Comparison of ENCODE assay signal across 7 mouse cellular contexts in genomic region chr10:88146187-88146586, GRCm38 (mm10). TPM values are rescaled to one million over a fixed set of nuclear protein-coding genes. Genes with fewer than 3 reads are reported as not detected.
DNase-seq lines count a peak whose midpoint lies in the region; ATAC-seq and TF ChIP-seq lines count a peak whose summit lies in the region.

No protein-coding gene starts in this region.

- intact Hi-C loops in left cerebral cortex, postnatal 25 days (cut with DNase I), result no loop called here

- DNase-seq in lung, postnatal 25 days (ENCODE audit: low spot score), result no peak
- no peak for DNase-seq in left cerebral cortex, postnatal 25 days (ENCODE audit: low spot score in 2 of 2)

- peak overlapping the region; percentile 88 for H3K9ac ChIP-seq in lung, embryonic 16.5 days (ENCODE audit: low read length)
- peak overlapping the region; percentile 80 for H3K9ac ChIP-seq in limb, embryonic 12.5 days (replicated peaks)

- no peak for TF ChIP-seq POLR2A in embryonic fibroblast, embryonic 13.5 days (IDR thresholded peaks at IDR 0.05; ENCODE audit: low read depth, low read length)
- no peak for TF ChIP-seq POLR2A in small intestine, adult 2 months (IDR thresholded peaks at IDR 0.05; ENCODE audit: low read depth, low read length)

- ATAC-seq in lung, embryonic 16.5 days (ENCODE audit: low read depth), result 0 out of 2 replicates have a peak, but pooled peaks have one; percentile 3
- no peak for ATAC-seq in limb, embryonic 12.5 days (ENCODE audit: insufficient number of reproducible peaks, insufficient read depth, low FRiP score, low TSS enrichment, low read depth)
- ATAC-seq in CD4-positive, CD25-positive, alpha-beta regulatory T cell, adult 4 months, result no peak

- no peaks in the 10 kb centered on the region for H3K27me3 ChIP-seq in lung, embryonic 16.5 days (ENCODE audit: control insufficient read depth, insufficient read depth, low read depth, low read length)
- no peaks in the 10 kb centered on the region for H3K27me3 ChIP-seq in limb, embryonic 12.5 days
- H3K27me3 ChIP-seq in small intestine, adult 2 months (ENCODE audit: control insufficient read depth, insufficient read depth, low read length), result no peaks in the 10 kb centered on the region

- peaks cover 12% of the 10 kb centered on the region for H3K36me3 ChIP-seq in lung, embryonic 16.5 days (ENCODE audit: control insufficient read depth, insufficient read depth, low read length)
- H3K36me3 ChIP-seq in limb, embryonic 12.5 days, result peaks cover 30% of the 10 kb centered on the region
- H3K36me3 ChIP-seq in small intestine, adult 2 months (ENCODE audit: control insufficient read depth, insufficient read depth, low read length), result peaks cover 2% of the 10 kb centered on the region

- no peaks in the 10 kb centered on the region for H3K9me3 ChIP-seq in lung, embryonic 16.5 days (ENCODE audit: control insufficient read depth, low read length)
- no peaks in the 10 kb centered on the region for H3K9me3 ChIP-seq in limb, embryonic 12.5 days

- H3K4me1 ChIP-seq in lung, embryonic 16.5 days (replicated peaks; ENCODE audit: control insufficient read depth, insufficient read depth, low read length), result peaks cover 19% of the 10 kb centered on the region
- peaks cover 12% of the 10 kb centered on the region for H3K4me1 ChIP-seq in embryonic fibroblast, embryonic 13.5 days (ENCODE audit: control insufficient read depth, insufficient read depth, low read length)
- peaks cover 22% of the 10 kb centered on the region for H3K4me1 ChIP-seq in limb, embryonic 12.5 days (replicated peaks)
- H3K4me1 ChIP-seq in small intestine, adult 2 months (ENCODE audit: control insufficient read depth, insufficient read depth, insufficient read length, low read length), result peaks cover 2% of the 10 kb centered on the region; the same call in 1 of the 2 replicates

- peak overlapping the region; percentile 84 for H3K4me2 ChIP-seq in lung, embryonic 16.5 days (ENCODE audit: low read depth, low read length)
- peak overlapping the region; percentile 80 for H3K4me2 ChIP-seq in limb, embryonic 12.5 days

- WGBS in lung, embryonic 16.5 days, result 16% methylated on average over 7 of the region's 7 CpGs
- WGBS in limb, embryonic 12.5 days, result 23% methylated on average over 7 of the region's 7 CpGs
- WGBS in small intestine, adult 2 months, result 7% methylated on average over 7 of the region's 7 CpGs

- H3K27ac ChIP-seq in lung, embryonic 16.5 days (ENCODE audit: low read length), result peak overlapping the region; percentile 16; the same call in 1 of the 2 replicates
- H3K27ac ChIP-seq in embryonic fibroblast, embryonic 13.5 days (ENCODE audit: insufficient read depth, low read length), result no peak overlapping the region
- no peak overlapping the region for H3K27ac ChIP-seq in limb, embryonic 12.5 days
- no peak overlapping the region for H3K27ac ChIP-seq in small intestine, adult 2 months (ENCODE audit: insufficient read depth, low read depth, low read length)

- TF ChIP-seq CTCF in embryonic fibroblast, embryonic 13.5 days (IDR thresholded peaks at IDR 0.05; ENCODE audit: borderline replicate concordance, insufficient read depth, low read length), result no peak
- TF ChIP-seq CTCF in small intestine, adult 2 months (IDR thresholded peaks at IDR 0.05; ENCODE audit: extremely low read depth, insufficient read length, insufficient replicate concordance, low read depth, low read length), result no peak

- peak overlapping the region; percentile 91 for H3K4me3 ChIP-seq in lung, embryonic 16.5 days (ENCODE audit: low read length)
- H3K4me3 ChIP-seq in embryonic fibroblast, embryonic 13.5 days (ENCODE audit: insufficient read depth, low read length), result peak overlapping the region; percentile 69
- peak overlapping the region; percentile 77 for H3K4me3 ChIP-seq in limb, embryonic 12.5 days (replicated peaks)
- peak overlapping the region; percentile 90 for H3K4me3 ChIP-seq in small intestine, adult 2 months (ENCODE audit: low read depth, low read length)

RNA-seq across cellular contexts. Expression of gene Parpbp, which starts 0.6 kb away (rescaled TPM):
- 15.4 and 16.9 TPM in 2 replicates for polyA plus RNA-seq in lung, embryonic 16.5 days (2015; fragmentation: Nextera tagmentation; extraction: Ambion mirVana)
- 10.2 and 25.7 TPM in 2 replicates for polyA plus RNA-seq in embryonic fibroblast, embryonic 13.5 days (2011; ENCODE audit: insufficient read length, low read depth, missing spikeins)
- polyA plus RNA-seq in limb, embryonic 12.5 days (2016; fragmentation: Nextera tagmentation; extraction: Ambion mirVana), result 13.4 and 15.2 TPM in 2 replicates
- polyA plus RNA-seq in small intestine, adult 2 months (2012; rRNA removed), result 0.27 and 0.42 TPM in 2 replicates
- total RNA-seq in left cerebral cortex, postnatal 25 days (2021), result under 1 TPM; 0.34 TPM
- polyA plus RNA-seq in CD4-positive, CD25-positive, alpha-beta regulatory T cell, adult 4 months (2017; shearing (Covaris generic)), result 1 to 10 TPM; 1.2 to 2.2 TPM

RNA-seq across cellular contexts. Expression of gene Nup37, which starts 0.6 kb away (rescaled TPM):
- polyA plus RNA-seq in lung, embryonic 16.5 days (2015; fragmentation: Nextera tagmentation; extraction: Ambion mirVana), result 73.1 and 80.8 TPM in 2 replicates
- 32.6 and 42.6 TPM in 2 replicates for polyA plus RNA-seq in embryonic fibroblast, embryonic 13.5 days (2011; ENCODE audit: insufficient read length, low read depth, missing spikeins)
- polyA plus RNA-seq in limb, embryonic 12.5 days (2016; fragmentation: Nextera tagmentation; extraction: Ambion mirVana), result 94.2 and 96.8 TPM in 2 replicates
- polyA plus RNA-seq in small intestine, adult 2 months (2012; rRNA removed), result 0.69 and 1.5 TPM in 2 replicates
- total RNA-seq in left cerebral cortex, postnatal 25 days (2021), result 1 to 10 TPM; 6.7 to 8.6 TPM
- polyA plus RNA-seq in CD4-positive, CD25-positive, alpha-beta regulatory T cell, adult 4 months (2017; shearing (Covaris generic)), result 10 to 100 TPM; 30.8 to 38.6 TPM

RNA-seq across cellular contexts. Expression of gene Washc3, which starts 54.7 kb away (rescaled TPM):
- polyA plus RNA-seq in lung, embryonic 16.5 days (2015; fragmentation: Nextera tagmentation; extraction: Ambion mirVana), result 60.4 and 71.0 TPM in 2 replicates
- 55.5 and 63.0 TPM in 2 replicates for polyA plus RNA-seq in embryonic fibroblast, embryonic 13.5 days (2011; ENCODE audit: insufficient read length, low read depth, missing spikeins)
- polyA plus RNA-seq in limb, embryonic 12.5 days (2016; fragmentation: Nextera tagmentation; extraction: Ambion mirVana), result 48.7 and 50.5 TPM in 2 replicates
- 6.6 and 9.4 TPM in 2 replicates for polyA plus RNA-seq in small intestine, adult 2 months (2012; rRNA removed)
- total RNA-seq in left cerebral cortex, postnatal 25 days (2021), result 10 to 100 TPM; 24.3 to 25.7 TPM
- 100 to 1,000 TPM in 1 of 2 experiments, 10 to 100 TPM in 1; 89.4 to 124 TPM for polyA plus RNA-seq in CD4-positive, CD25-positive, alpha-beta regulatory T cell, adult 4 months (2017; shearing (Covaris generic))

RNA-seq across cellular contexts. Expression of gene Pmch, which starts 55.3 kb away (rescaled TPM):
- polyA plus RNA-seq in lung, embryonic 16.5 days (2015; fragmentation: Nextera tagmentation; extraction: Ambion mirVana), result 0.21 and 0.65 TPM in 2 replicates
- polyA plus RNA-seq in embryonic fibroblast, embryonic 13.5 days (2011; ENCODE audit: insufficient read length, low read depth, missing spikeins), result not detected in 2 replicates
- polyA plus RNA-seq in limb, embryonic 12.5 days (2016; fragmentation: Nextera tagmentation; extraction: Ambion mirVana), result 0.35 and 0.81 TPM in 2 replicates
- not detected in 2 replicates for polyA plus RNA-seq in small intestine, adult 2 months (2012; rRNA removed)
- total RNA-seq in left cerebral cortex, postnatal 25 days (2021), result 10 to 100 TPM in 1 of 2 experiments, not detected in 1; 81.7 TPM
- not detected for polyA plus RNA-seq in CD4-positive, CD25-positive, alpha-beta regulatory T cell, adult 4 months (2017; shearing (Covaris generic))

Comparison
In these comparisons a context has a peak if more than half of its experiments do, and no peak if none do; other contexts are left out.
1. RNA of gene Nup37, which starts 0.6 kb away (polyA plus RNA-seq): 94.2 to 96.8 TPM in limb, embryonic 12.5 days, 73.1 to 80.8 TPM in lung, embryonic 16.5 days, 32.6 to 42.6 TPM in embryonic fibroblast, embryonic 13.5 days and 30.8 to 38.6 TPM in CD4-positive, CD25-positive, alpha-beta regulatory T cell, adult 4 months; 0.69 to 1.5 TPM in small intestine, adult 2 months; every median in the first group is over 10 times any median in the second.
2. Peak in every context shown above with its lines, with median percentiles within 50 percentile points of each other: H3K4me3 ChIP-seq.